Mouse (Mus musculus) urinary bladder, postnatal 4 days (tissue): ENCODE measurements around the gene Pdia5.

Experiments
- DNase-seq, 2 experiments: peaks; one replicate each; pipeline ENCODE4 v3.0.0; 2021 to 2022; ENCODE audit warnings: low spot score in 2 of 2

Gene Pdia5

DNA sequence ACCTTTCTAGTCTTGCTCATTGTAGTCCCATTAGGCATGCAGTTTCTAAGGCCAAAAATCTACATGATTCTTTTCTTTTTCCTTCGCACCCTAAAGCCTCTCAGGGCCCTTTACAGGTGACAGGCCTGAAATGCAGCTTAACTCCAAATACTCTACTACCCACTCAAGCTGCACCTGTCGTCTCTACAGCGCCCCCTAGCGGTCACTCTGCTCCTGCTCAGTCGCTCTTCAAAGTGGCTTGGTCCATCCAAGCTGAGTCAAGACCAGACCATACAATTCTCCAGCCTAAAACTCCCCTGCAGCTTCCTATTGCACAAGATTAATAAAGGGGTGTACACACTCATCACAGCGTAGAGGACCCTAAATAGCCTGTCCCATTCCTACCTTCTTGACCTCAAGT lies 130.1 kb downstream of the Pdia5 start:
- DNase-seq: peak in 1 of 2 experiments; percentile 65

GRCm38 (mm10) chr16:35357449-35357848 lies 133.2 kb downstream of the Pdia5 start:
- no peak for DNase-seq
